Mouse (Mus musculus) left cerebral cortex, postnatal 25 days (tissue): ENCODE results near the gene Ift43. TPM values are rescaled to one million over a fixed set of nuclear protein-coding genes. Genes with fewer than 3 reads are reported as not detected.

Experiments used
- DNase-seq, 2 experiments: peaks; one replicate each; pipeline ENCODE4 v3.0.0; 2022; ENCODE audit warnings: low spot score in 2 of 2, mixed read lengths in 1 of 2
- intact Hi-C: fragments of 180-260 bp; cut with DNase I; formaldehyde crosslinking; loops from one replicate; pipeline ENCODE4 v1.15.1; 2025
- total RNA-seq, 2 experiments: library from RNA; stranded (reverse); gene quantifications; 2 replicates each; pipeline ENCODE4 v1.2.3; 2021

Ift43 gene
- total RNA-seq, 2 experiments from 2014 or later: 11.7 to 13.1 TPM

DNA sequence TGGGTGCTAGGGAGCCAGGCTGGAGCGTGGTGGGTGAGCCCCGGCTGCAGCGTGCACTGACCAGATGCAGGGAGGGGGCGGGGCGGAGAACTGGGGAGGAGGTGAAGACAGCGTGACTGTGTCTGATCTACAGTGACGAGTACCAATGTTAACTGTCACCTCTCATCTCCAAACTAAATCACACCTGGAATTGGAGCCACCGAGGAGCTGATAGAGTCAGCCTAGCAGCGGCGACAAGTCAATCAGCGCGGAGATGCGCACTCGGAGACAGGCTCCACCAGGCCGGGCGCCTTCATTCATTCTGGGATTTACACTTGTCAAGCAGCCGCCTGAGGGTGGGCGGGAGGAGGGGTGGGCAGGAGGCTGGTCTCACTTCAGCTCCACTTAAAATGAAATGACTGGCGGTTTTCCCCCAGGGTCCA lies 128.8 kb downstream of the Ift43 start:
- DNase-seq: no peak
- intact Hi-C loops: no loop called here

Other genes with a start within 250 kb of the Ift43 start
- 10 to 100 TPM; 13.9 to 15.2 TPM for gene Tgfb3, start 3.5 kb upstream of the Ift43 start, total RNA-seq
- gene Gpatch2l, start 159.3 kb downstream of the Ift43 start, total RNA-seq: 10 to 100 TPM; 35.8 to 37.2 TPM